ENCODE assay signal across 8 mouse cellular contexts in genomic region chr9:15493925-15494558, GRCm38 (mm10). TPM values are rescaled to one million over a fixed set of nuclear protein-coding genes. Genes with fewer than 3 reads are reported as not detected.
DNase-seq lines count a peak whose midpoint lies in the region; ATAC-seq lines count a peak whose summit lies in the region.

No protein-coding gene starts in this region.

- intact Hi-C loops in gastrocnemius, postnatal 14 days (cut with DNase I; ENCODE audit: low total_unique reads) = loop anchor here (2.0 kb wide), 1 partner anchor 189 kb away; no protein-coding TSS in a partner anchor
- intact Hi-C loops in left cerebral cortex, postnatal 10 days (cut with DNase I) = loop anchor here (5.0 to 10.0 kb wide), 3 partner anchors 127 to 391 kb away; no protein-coding TSS in a partner anchor

- DNase-seq in ZHBTc4 (ENCODE audit: low read depth, low spot score) = peak; percentile 85
- peak; percentile 14 to 24 for DNase-seq in cerebellum, postnatal 36 days
- DNase-seq in gastrocnemius, postnatal 14 days = peak; percentile 74
- peak; percentile 69 for DNase-seq in induced T-regulatory cell, adult 2 months (ENCODE audit: low read depth)
- peak; percentile 55 to 72 for DNase-seq in left cerebral cortex, postnatal 10 days (ENCODE audit: extremely low spot score in 1 of 2, low spot score in 2 of 2)
- DNase-seq in right cerebral cortex, postnatal 10 days (ENCODE audit: low spot score in 2 of 2) = peak; percentile 77 to 79
- peak; percentile 71 to 75 for DNase-seq in urinary bladder, postnatal 4 days (ENCODE audit: low spot score in 2 of 2)

- peak; percentile 50 for ATAC-seq in megakaryocyte, adult 5-6 weeks (ENCODE audit: poor library complexity, severe bottlenecking)

RNA-seq across cellular contexts. Expression of gene Smco4, which starts 0.8 kb away (rescaled TPM):
- total RNA-seq in gastrocnemius, postnatal 14 days (2021) = 10 to 100 TPM; 12.9 to 16.9 TPM
- total RNA-seq in left cerebral cortex, postnatal 10 days (2021) = 1 to 10 TPM; 5.0 to 6.2 TPM
- total RNA-seq in megakaryocyte, adult 5-6 weeks (2015) = 5.3 and 8.3 TPM in 2 replicates
- 0.73 and 1.3 TPM in 2 replicates for total RNA-seq in megakaryocyte, adult 5-6 weeks (2017)

Comparison
In these comparisons a context has a peak if more than half of its experiments do, and no peak if none do; other contexts are left out.
1. Peak in every context shown above with its lines: DNase-seq and ATAC-seq.
2. DNase-seq: peak in every context shown above with its lines; median percentile 85 in ZHBTc4; 78 in right cerebral cortex, postnatal 10 days; 74 in gastrocnemius, postnatal 14 days; 73 in urinary bladder, postnatal 4 days; 69 in induced T-regulatory cell, adult 2 months; 64 in left cerebral cortex, postnatal 10 days; 19 in cerebellum, postnatal 36 days.